Mouse (Mus musculus): ENCODE results near the gene Mylpf.

DNA sequence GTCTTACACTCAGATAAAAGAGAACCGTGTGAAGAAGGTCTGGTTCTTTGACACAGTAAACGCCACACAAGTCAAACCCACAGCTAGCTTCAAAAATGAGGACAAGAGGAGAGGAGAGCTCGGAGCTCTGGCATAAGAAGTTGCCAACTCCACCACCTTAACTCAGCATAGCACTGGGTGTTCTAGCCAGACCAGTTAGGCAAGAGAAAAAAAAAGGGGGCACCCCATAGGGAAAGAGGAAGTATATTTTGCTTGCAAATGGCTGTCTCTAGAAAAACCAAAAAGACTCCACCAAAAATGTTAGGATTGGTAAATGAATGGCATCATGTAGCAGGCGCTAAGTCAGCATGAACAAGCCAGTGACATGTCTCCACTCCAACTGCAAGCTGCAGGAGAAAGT, 44.7 kb upstream of the Mylpf start:
- TF ChIP-seq CTCF (IDR thresholded peaks at IDR 0.05; ENCODE audit: low read depth) = no peak
- TF ChIP-seq EP300 (IDR thresholded peaks at IDR 0.05; ENCODE audit: low read depth) = no peak
